Mouse (Mus musculus): Measurements from ENCODE around the gene Ltb. TPM values are rescaled to one million over a fixed set of nuclear protein-coding genes. Genes with fewer than 3 reads are reported as not detected.
A peak's percentile ranks its signal among the peaks of the same experiment; 100 is the strongest.

Ltb gene
- polyA plus RNA-seq, 1 experiment from 2014 or later = 2.2 TPM

DNA sequence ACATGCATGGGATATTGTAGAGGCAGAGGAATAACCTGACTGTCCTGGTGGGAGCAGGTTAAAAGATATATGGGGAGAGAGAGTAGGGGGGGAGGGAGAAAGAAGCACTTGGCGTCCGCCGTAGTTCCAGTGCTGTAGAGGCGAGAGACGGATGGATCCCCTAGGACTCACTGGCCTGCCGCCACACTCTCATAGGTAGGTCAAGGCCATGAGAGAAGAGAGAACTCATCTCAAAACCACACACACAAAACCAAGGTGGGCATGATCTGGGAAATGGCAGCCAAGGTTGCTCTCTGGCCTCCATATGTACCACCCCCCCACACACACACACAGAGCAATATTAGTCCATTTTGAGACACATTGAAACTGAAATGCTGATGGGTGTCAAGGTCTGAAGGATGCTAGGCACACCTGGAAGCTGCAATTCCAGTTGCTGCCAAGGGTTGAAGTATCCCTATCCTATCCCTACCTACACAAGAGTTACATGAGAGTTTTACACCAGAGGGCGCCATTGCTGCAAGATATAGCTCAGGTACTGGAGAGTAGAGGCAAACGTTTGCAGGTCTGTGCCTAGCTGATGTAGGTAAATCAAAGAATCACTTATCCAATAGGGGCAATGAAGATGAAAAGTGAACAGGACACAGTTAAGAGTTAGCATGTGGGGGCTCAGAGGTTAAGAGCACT lies 27.7 kb upstream of the Ltb start:
- Histone ChIP-seq H3K27me3 (no peaks in the 10 kb centered on the region), H3K4me2 (peak overlapping the region; percentile 58), H3K9ac (no peak overlapping the region), H3K36me3 (peaks cover 5% of the 10 kb centered on the region), H3K27ac (peak overlapping the region; percentile 100; the same call in 1 of the 2 replicates), H3K9me3 (no peaks in the 10 kb centered on the region), H3K4me1 (peaks cover 26% of the 10 kb centered on the region), H3K4me3 (peak overlapping the region; percentile 90; the same call in 1 of the 2 replicates)
- ATAC-seq (ENCODE audit: borderline replicate concordance, extremely low read depth, low FRiP score, low TSS enrichment) = no peak
- 67% methylated on average over 8 of the region's 8 CpGs for WGBS

DNA sequence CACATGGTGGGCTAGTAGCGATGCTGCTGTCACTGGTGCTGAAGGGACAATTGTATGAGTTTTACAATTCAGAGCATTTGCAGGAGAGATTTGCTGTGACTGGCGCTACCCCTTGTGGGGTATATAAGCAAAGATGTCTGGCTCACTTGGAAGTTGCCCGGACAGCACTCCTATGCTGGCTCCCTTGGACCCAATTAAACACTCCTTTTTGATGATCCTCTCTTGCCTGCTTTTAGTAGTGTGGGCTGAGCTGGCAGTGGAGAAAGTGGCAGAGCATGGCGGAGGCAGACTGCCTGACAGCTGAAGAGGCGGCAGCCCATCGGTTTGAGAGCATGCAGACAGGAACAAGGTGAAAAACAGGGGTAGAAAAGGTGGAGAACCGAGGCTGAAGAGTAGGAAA lies 26.4 kb upstream of the Ltb start:
- Histone ChIP-seq H3K9me3 (no peaks in the 10 kb centered on the region), H3K4me3 (no peak overlapping the region), H3K9ac (no peak overlapping the region), H3K36me3 (no peaks in the 10 kb centered on the region), H3K27me3 (no peaks in the 10 kb centered on the region), H3K4me2 (no peak overlapping the region), H3K4me1 (peaks cover 16% of the 10 kb centered on the region), H3K27ac (no peak overlapping the region)
- ATAC-seq (ENCODE audit: borderline replicate concordance, extremely low read depth, low FRiP score, low TSS enrichment) = no peak
- 81% methylated on average over 7 of the region's 7 CpGs for WGBS

DNA sequence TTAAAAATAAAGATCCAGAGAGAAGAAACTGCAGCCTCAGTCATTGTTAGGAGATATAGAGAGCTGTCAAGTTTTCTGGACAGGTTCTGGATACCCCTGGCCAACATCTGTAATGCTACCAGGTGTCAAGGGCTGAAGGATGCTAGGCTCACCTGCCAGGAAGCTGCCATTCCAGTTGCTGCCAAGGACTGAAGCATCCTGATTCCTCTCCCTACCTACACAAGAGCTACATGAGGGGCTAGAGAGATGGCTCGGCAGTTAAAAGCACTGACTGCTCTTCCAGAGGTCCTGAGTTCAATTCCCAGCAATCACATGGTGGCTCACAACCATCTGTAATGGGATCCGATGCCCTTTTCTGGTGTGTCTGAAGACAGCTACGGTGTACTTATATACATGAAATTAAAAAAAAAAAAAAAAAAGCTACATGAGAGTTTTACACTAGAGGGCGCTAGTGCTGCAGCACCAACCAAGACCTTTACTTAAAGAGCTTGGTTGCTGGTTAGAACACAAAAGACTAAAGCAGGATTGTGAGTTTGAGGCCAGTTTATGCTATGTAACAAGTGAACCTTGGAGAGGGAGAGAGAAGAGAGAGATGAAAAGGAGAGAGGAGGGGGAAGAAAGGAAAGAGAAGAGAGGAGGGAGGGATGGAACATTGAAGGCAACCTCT lies 25.6 kb upstream of the Ltb start:
- H3K9ac ChIP-seq = no peak overlapping the region
- H3K4me2 ChIP-seq = no peak overlapping the region
- peaks cover 13% of the 10 kb centered on the region for H3K4me1 ChIP-seq
- no peak overlapping the region for H3K27ac ChIP-seq
- no peak for ATAC-seq (ENCODE audit: borderline replicate concordance, extremely low read depth, low FRiP score, low TSS enrichment)
- no peaks in the 10 kb centered on the region for H3K27me3 ChIP-seq
- H3K9me3 ChIP-seq = no peaks in the 10 kb centered on the region
- no peak overlapping the region for H3K4me3 ChIP-seq
- WGBS = 8% methylated on average over 4 of the region's 4 CpGs
- H3K36me3 ChIP-seq = no peaks in the 10 kb centered on the region

DNA sequence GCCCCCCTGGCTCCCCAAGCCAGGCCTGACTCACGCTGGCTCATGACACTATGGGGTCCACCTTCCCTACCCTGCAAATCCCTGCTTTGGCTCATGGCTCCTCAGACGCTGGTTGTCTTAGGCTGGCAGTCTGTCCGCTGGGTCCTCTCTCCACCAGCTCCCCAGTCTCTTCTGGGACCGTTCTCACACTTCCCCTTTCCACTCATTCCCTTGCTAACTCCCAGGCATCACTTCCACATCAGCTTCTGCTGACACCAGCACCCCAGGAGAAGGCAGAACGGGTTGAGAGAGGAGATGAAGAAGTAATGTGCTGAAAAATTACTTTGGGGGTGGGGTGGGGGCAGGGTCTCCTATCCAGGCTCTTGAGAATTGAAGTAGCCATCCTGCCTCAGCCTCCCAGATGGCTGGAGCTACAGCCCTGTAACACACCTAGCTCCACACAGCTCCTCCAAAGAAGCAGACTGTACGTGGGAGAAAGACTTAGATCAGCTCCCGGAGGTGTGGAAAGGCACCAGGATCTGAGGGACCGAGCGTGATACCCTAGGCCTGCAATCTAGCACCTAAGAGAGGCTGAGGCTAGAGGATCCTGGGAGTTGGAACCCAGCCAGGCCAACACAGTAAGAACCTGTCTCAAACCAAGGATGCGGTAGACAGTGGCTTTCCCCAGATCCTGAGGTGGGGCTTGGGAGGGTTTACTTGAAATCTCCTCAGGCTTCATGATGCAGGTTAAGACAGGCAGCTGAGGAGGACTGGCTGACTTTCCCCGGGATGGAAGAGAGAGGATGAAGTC lies 21.6 kb upstream of the Ltb start:
- Histone ChIP-seq H3K9me3 (no peaks in the 10 kb centered on the region), H3K36me3 (no peaks in the 10 kb centered on the region), H3K4me3 (no peak overlapping the region), H3K4me1 (no peaks in the 10 kb centered on the region), H3K9ac (no peak overlapping the region), H3K4me2 (no peak overlapping the region), H3K27ac (no peak overlapping the region), H3K27me3 (no peaks in the 10 kb centered on the region)
- ATAC-seq (ENCODE audit: borderline replicate concordance, extremely low read depth, low FRiP score, low TSS enrichment) = no peak
- WGBS = 64% methylated on average over 11 of the region's 11 CpGs

DNA sequence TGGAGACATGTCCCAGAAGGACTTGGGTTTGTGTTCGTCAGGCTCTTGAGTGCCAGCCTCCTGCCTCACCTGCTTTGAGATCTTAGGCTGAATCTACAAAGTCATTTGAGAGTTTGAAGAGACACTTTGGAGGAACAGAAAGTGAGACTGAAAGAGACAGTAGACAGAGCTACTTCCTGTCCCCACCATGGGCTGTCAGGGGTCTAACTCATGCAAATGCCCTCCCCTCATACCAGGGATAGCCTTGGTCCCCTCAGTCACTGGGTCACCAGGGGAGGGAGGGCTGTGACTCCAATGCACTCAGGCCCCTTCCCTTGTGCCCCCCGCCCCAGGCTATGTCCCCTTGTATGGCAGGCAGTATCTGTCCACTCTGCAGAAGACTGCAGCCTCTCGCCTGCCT lies 20.9 kb upstream of the Ltb start:
- Histone ChIP-seq H3K4me3 (no peak overlapping the region), H3K36me3 (no peaks in the 10 kb centered on the region), H3K9me3 (no peaks in the 10 kb centered on the region), H3K4me2 (no peak overlapping the region), H3K9ac (no peak overlapping the region), H3K27ac (no peak overlapping the region), H3K4me1 (no peaks in the 10 kb centered on the region), H3K27me3 (no peaks in the 10 kb centered on the region)
- 59% methylated on average over 3 of the region's 3 CpGs for WGBS
- no peak for ATAC-seq (ENCODE audit: borderline replicate concordance, extremely low read depth, low FRiP score, low TSS enrichment)

DNA sequence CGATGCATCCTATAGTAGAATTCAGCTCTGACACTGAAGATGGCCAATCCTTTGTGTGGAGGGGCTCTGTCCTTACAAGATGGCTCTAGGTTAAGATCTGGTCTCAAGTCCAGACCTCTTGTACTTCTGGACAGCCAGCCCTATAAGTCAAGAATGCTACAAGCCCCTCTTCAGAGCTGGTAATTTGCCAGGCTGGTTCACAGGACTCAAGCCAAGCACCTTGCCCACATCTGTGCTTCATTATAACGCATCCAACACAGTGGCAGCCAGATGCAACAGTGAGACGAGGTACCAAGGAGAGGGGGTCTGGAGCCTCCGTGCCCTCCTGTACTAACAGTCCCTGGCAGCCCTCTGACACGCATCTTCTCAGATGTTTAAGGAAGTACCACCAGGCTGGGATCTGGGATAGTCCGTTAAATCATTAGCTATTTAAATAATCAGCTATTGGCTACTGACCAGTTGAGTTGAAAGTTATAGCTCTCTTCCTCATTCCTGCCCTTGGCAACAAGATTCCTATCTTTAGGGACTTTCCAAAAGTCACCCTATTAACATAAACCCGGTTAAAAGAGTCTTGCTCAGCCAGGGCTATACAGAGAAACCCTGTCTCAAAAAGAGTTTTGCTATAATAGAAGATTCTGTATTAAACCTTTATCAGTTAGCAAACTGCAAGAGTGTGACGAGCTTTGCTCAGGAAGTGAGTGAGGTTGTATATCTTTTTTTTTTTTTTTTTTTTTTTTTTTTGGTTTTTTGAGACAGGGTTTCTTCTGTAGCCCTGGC lies 19.9 kb upstream of the Ltb start:
- Histone ChIP-seq H3K9me3 (no peaks in the 10 kb centered on the region), H3K36me3 (no peaks in the 10 kb centered on the region), H3K27me3 (no peaks in the 10 kb centered on the region), H3K4me3 (no peak overlapping the region), H3K4me1 (no peaks in the 10 kb centered on the region), H3K9ac (no peak overlapping the region), H3K27ac (no peak overlapping the region), H3K4me2 (no peak overlapping the region)
- no peak for ATAC-seq (ENCODE audit: borderline replicate concordance, extremely low read depth, low FRiP score, low TSS enrichment)
- 56% methylated on average over 8 of the region's 8 CpGs for WGBS

DNA sequence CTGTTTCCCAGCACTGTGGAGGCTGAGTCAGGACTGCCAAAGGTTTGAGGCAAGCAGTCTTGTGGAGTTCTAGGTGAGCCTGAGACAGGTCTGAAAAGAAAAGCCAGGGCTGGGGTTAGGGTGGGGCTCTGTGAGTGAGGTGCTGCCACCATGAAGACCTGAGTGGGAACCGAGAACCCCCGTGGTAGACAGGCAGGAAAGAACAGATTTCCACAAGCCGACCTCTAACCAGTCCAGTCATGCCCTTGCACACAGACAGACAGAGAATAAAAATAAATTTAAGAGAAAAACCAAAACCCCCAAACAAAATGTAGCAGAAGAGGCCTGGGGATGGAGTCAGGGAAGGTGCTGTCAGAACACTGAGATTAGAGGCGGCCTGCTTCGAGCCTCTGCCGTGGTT lies 18.9 kb upstream of the Ltb start:
- WGBS = 69% methylated on average over 6 of the region's 6 CpGs
- no peaks in the 10 kb centered on the region for H3K9me3 ChIP-seq
- H3K27me3 ChIP-seq = no peaks in the 10 kb centered on the region
- no peak overlapping the region for H3K27ac ChIP-seq
- no peaks in the 10 kb centered on the region for H3K4me1 ChIP-seq
- no peak overlapping the region for H3K4me2 ChIP-seq
- H3K36me3 ChIP-seq = no peaks in the 10 kb centered on the region
- H3K4me3 ChIP-seq = no peak overlapping the region
- H3K9ac ChIP-seq = no peak overlapping the region
- no peak for ATAC-seq (ENCODE audit: borderline replicate concordance, extremely low read depth, low FRiP score, low TSS enrichment)

DNA sequence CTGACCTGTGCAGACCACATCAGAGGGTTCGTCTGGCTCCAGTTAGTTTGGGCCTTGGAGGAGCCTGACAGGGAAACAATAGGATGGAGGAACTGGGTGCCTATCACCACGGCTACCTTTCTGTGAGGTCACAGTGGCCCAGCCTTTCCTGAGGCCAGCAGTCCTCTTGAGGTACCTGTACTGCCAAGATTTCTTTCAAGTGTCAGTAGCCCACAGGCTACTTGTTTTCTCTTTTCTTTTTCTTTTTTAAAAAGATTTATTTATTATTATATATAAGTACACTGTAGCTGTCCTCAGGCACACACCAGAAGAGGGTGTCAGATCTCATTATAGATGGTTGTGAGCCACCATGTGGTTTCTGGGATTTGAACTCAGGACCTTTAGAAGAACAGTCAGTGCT lies 18.3 kb upstream of the Ltb start, which contains the start of gene Aif1:
Aif1 (minus strand) TSS at position 101 of the 400 bp plus-strand sequence.
- H3K4me3 ChIP-seq = no peak within 1 kb of the TSS
- H3K9me3 ChIP-seq = no peaks in the 10 kb centered on the region
- H3K27me3 ChIP-seq = no peaks in the 10 kb centered on the region
- no peak within 1 kb of the TSS for H3K4me2 ChIP-seq
- no peak within 1 kb of the TSS for H3K27ac ChIP-seq
- no peak within 1 kb of the TSS for H3K9ac ChIP-seq
- no peaks in the 10 kb centered on the region for H3K4me1 ChIP-seq
- 33% methylated on average over 2 of the region's 2 CpGs for WGBS
- ATAC-seq (ENCODE audit: borderline replicate concordance, extremely low read depth, low FRiP score, low TSS enrichment) = no peak
- H3K36me3 ChIP-seq = no peaks in the 10 kb centered on the region

DNA sequence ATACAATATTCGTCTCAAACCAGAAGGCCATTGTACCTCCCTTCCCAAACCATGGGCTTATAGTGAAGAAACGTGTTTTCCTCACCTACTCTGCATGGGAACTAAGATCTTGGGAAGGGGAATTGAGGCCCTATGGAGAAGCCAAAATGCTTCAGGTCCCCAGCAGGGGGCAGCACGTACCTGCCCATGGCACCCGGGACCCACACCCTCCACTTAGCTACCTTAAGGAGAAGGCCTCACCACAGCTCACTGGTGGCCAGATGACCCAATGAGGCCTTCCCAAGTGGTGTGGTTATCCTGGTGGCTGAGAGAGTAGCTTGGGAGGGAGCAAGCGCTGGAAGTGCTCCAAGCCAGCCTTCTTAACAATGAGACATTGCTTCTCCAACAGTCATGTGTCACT lies 15.7 kb upstream of the Ltb start:
- ATAC-seq (ENCODE audit: borderline replicate concordance, extremely low read depth, low FRiP score, low TSS enrichment) = peak; percentile 46; the same call in 1 of the 2 replicates
- H3K4me1 ChIP-seq = no peaks in the 10 kb centered on the region

DNA sequence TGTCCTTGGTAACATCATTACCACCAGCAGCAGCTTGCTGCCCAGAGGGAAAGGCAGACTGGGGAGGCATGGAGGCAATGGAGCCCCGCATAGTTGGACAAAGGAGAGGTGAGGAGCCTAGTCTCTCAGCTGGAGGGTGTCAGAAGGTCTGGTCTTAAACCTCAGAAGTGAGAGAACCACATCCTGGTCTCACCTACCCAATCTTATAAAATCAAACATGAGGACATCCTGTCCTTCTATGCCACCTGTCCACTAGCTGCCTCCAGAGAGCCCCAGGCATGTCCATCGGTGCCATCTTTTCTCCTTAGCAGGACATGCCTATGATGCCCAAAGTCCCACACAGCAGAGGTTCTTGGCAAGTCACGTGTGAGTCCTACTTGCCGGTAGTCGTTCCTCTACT lies 14.1 kb upstream of the Ltb start:
- WGBS = 81% methylated on average over 5 of the region's 5 CpGs
- no peak overlapping the region for H3K9ac ChIP-seq
- no peaks in the 10 kb centered on the region for H3K27me3 ChIP-seq
- no peak for ATAC-seq (ENCODE audit: borderline replicate concordance, extremely low read depth, low FRiP score, low TSS enrichment)
- H3K36me3 ChIP-seq = no peaks in the 10 kb centered on the region
- no peaks in the 10 kb centered on the region for H3K9me3 ChIP-seq
- H3K4me3 ChIP-seq = no peak overlapping the region
- no peak overlapping the region for H3K4me2 ChIP-seq
- H3K27ac ChIP-seq = no peak overlapping the region
- no peaks in the 10 kb centered on the region for H3K4me1 ChIP-seq

More for the DNA sequence above, 15.7 kb upstream of the Ltb start:
- Histone ChIP-seq H3K27ac (no peak overlapping the region), H3K36me3 (no peaks in the 10 kb centered on the region), H3K27me3 (no peaks in the 10 kb centered on the region), H3K4me2 (no peak overlapping the region), H3K4me3 (no peak overlapping the region), H3K9me3 (no peaks in the 10 kb centered on the region), H3K9ac (no peak overlapping the region)
- 12% methylated on average over 5 of the region's 5 CpGs for WGBS

All from lung, embryonic 15.5 days (tissue).